Mouse (Mus musculus) brain, adult 2 months (tissue): ENCODE measurements around the gene Rexo1.

Experiments used
- DNase-seq: peaks from one replicate; pipeline ENCODE4 v3.0.0; 2011; ENCODE audit warnings: low read depth, low spot score

Gene Rexo1

GRCm38 (mm10) chr10:80584642-80585552 lies 23.5 kb upstream of the Rexo1 start:
- DNase-seq = no peak

DNA sequence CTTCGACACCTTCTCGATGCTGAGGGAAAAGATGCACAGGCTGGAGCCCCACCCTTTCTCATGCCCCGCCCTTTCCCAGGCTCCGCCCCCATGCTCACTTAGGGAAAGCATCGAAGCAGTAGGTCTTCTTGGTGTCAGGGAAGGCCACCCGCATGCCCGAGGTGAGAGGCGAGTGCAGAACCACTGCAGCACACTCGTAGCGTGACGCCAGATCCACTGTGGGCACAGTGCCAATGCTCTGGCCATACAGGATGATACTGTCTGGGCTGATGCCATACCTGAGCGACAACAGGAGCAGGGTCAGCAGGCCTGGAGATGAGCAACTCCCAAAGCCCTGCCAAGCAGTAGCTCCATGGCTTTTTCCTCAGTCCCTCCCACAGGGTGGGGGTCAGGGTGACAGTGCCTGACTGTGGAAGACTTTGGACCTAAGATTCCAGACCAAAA lies 22.7 kb upstream of the Rexo1 start:
- DNase-seq = peak; percentile 42

DNA sequence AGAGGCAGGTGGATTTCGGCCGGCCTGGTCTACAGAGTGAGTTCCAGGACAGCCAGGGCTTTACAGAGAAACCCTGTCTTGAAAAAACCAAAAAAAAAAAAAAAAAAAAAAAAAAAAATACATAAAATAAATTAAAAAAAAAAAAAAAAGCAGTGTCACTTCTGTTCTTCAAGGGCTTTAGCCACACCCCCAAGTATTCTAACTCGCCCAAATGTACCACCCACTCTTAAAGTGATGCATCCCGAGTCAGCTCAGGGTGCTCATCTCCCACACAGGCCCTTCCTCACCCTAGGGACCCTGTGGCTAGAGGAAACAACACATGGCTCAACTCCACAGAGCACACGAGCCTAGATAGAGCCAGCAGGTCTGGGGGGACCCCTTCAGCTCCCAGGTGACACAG lies 21.7 kb upstream of the Rexo1 start:
- peak; percentile 57 for DNase-seq

GRCm38 (mm10) chr10:80578911-80579310 lies 17.6 kb upstream of the Rexo1 start:
- peak; percentile 86 for DNase-seq

- peak; percentile 78 for DNase-seq
Observed at GRCm38 (mm10) chr10:80578131-80578750, 16.9 kb upstream of the Rexo1 start.

DNA sequence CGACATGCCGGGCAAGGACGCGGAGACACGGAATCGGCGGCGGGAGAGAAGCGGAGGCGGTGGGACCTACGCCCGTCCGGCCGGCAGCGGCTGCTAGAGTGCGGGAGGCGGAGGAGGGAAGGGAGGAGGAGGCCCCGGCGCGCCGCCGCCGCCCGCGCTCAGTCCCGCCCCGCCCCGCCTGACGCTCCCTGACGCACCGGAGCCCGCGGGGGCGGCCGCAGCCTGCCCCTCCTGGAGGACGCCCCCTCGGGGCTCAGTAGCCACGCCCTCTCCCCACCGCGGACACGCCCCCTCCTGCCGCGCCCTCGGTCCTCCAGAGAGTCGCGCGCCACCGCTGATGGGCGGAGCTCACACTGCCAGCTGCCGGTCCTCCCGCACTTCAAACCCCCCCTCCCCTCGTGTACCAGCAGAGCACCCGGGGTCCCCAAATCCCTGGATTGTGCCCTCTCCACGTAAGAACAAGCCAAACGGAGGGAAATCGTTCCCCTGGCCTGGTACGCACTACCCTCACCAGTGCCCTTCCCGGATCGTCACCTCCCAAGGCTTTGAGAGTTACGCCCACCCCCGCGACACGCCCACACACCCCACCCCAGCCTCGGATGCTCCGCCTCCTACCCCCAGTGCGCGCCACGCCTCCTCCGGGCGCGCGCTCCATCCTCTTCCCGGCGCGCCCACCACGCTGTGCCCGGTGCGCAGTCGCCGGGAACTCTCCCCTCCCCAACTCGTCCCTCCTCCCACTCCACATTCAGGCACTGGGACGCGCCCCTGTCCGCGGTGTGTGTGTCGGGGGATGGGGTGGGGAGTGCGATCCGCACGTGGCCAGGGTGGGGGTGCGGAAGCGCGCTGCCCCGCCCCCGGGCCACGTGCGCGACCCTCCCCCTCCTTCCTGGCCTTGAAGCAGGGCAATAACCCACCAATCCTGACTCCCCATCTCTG lies 16.1 kb upstream of the Rexo1 start, which contains the start of gene Klf16:
Gene Klf16 (minus strand): TSS at position 127 of the 936 bp plus-strand sequence.
- DNase-seq = peak; percentile 96

DNA sequence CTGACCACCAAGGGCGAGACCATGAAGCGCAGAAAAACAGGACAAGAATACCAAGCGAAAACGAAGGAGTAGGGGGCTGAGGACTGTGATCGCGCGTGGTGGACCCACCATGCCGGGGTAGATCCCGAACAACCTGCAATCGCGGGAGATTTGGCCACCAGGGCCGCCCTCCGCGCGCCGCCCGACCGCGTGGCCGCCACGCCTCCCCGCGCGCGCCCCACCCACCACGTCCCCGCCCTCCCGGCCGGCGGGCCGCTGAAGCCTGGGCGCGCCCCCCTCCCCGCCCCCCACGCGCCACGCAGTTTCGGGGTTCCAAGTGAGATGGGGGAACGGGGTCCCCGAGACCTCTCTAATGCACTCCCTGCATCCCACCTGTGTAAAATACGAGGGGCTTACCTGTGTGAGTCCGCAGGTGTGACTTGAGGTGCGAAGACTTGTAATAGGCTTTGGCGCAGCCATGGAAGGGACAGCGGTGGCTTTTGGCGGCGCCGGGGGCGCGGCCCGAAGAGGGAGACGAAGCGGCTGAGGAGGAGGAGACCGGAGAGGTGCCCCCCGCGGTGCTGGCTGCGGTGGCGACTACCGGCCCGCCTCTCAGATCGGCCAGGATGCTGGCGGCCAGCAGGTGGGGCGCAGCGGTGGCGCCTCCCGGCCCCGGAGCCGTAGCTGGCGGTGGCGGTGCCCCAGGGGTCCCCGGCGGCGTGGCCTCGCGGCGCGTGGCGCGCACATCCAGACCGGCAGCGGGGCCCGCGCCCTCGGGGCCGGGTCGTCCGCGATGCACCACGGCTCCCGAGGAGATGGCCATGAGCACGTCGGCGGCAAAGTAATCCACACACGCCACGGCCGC lies 15.2 kb upstream of the Rexo1 start:
- DNase-seq = no peak

GRCm38 (mm10) chr10:80575925-80576324 lies 14.6 kb upstream of the Rexo1 start:
- DNase-seq = no peak

GRCm38 (mm10) chr10:80574896-80575295 lies 13.5 kb upstream of the Rexo1 start:
- peak; percentile 60 for DNase-seq

- peak; percentile 91 for DNase-seq
Observed at GRCm38 (mm10) chr10:80573944-80574343, 12.6 kb upstream of the Rexo1 start.

GRCm38 (mm10) chr10:80572477-80572876 lies 11.1 kb upstream of the Rexo1 start:
- DNase-seq = no peak

- peak; percentile 52 for DNase-seq
Observed at GRCm38 (mm10) chr10:80570871-80571836, 9.8 kb upstream of the Rexo1 start.

GRCm38 (mm10) chr10:80570419-80570818 lies 9.1 kb upstream of the Rexo1 start:
- DNase-seq = no peak

- peak; percentile 50 for DNase-seq
Observed at GRCm38 (mm10) chr10:80569664-80570066, 8.3 kb upstream of the Rexo1 start.

- no peak for DNase-seq
Observed at GRCm38 (mm10) chr10:80568876-80569275, 7.5 kb upstream of the Rexo1 start.

- peak; percentile 93 for DNase-seq
Observed at GRCm38 (mm10) chr10:80566375-80567092, 5.2 kb upstream of the Rexo1 start.

DNA sequence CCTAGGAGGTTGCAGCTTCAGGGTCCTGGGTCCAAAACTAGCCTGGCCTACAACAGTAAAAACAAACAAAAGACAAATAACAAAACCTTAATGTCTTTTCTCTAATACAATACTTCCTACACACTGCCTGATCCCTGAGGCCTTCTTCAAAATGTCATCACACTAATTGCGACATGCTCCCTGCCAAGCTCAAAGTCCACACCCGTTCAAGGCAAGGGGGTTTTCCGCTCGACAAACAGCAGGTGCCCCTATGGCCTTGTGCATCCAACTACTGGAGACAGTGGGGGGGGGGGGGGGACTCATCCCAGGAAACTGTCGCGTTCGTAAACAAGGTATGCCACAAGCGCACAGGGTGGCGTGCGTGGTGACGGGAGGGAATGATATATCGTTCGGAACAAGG lies 739 bp downstream of the Rexo1 start:
- DNase-seq = no peak

- no peak for DNase-seq
Observed at GRCm38 (mm10) chr10:80559431-80559830, 1.9 kb downstream of the Rexo1 start.
